Mouse (Mus musculus) kidney, embryonic 15.5 days (tissue): ENCODE measurements around the gene Alkbh5. TPM values are rescaled to one million over a fixed set of nuclear protein-coding genes. Genes with fewer than 3 reads are reported as not detected.
"Not testable (repeated sequence)": the region's sequence is repeated elsewhere in the genome, so short reads cannot be mapped to it uniquely, and the experiment has no call there.

ENCODE experiments used
- ATAC-seq: fragments of 200-750 bp; cut with Nextera tagmentation; replicated peaks from 2 replicates; pipeline ENCODE4 v1.8.0; 2017; ENCODE audit warnings: moderate TSS enrichment; ENCODE audit not compliant: low FRiP score
- H3K27ac ChIP-seq: fragments of 300-500 bp; sonication (generic); 2 replicates; pipeline ENCODE4 v1.5.1; 2015; ENCODE audit warnings: mild to moderate bottlenecking, inconsistent platforms
- H3K27me3 ChIP-seq: fragments of 300-500 bp; sonication (generic); 2 replicates; pipeline ENCODE4 v1.6.1; 2015; ENCODE audit warnings: inconsistent platforms
- H3K36me3 ChIP-seq: fragments of 300-500 bp; sonication (generic); 2 replicates; pipeline ENCODE4 v1.6.1; 2015; ENCODE audit warnings: inconsistent platforms
- H3K4me1 ChIP-seq: fragments of 300-500 bp; sonication (generic); 2 replicates; pipeline ENCODE4 v1.6.1; 2015; ENCODE audit warnings: inconsistent platforms
- H3K4me2 ChIP-seq: fragments of 300-500 bp; sonication (generic); 2 replicates; pipeline ENCODE4 v1.6.1; 2015; ENCODE audit warnings: moderate library complexity, mild to moderate bottlenecking, inconsistent platforms
- H3K4me3 ChIP-seq: fragments of 300-500 bp; sonication (generic); replicated peaks from 2 replicates; pipeline ENCODE4 v1.5.1; 2015; ENCODE audit warnings: mild to moderate bottlenecking, inconsistent platforms
- H3K9ac ChIP-seq: fragments of 300-500 bp; sonication (generic); 2 replicates; pipeline ENCODE4 v1.6.1; 2015; ENCODE audit warnings: mild to moderate bottlenecking, inconsistent platforms
- H3K9me3 ChIP-seq: fragments of 300-500 bp; sonication (generic); replicated peaks from 2 replicates; pipeline ENCODE4 v1.6.1; 2016; ENCODE audit warnings: inconsistent platforms
- WGBS: fragments of 180-500 bp; shearing (Covaris S2); methylation state at CpG from one replicate; pipeline ENCODE4 v1.1.7; 2015; ENCODE audit warnings: mixed read lengths; 5-methylcytosine and 5-hydroxymethylcytosine counted together
- polyA plus RNA-seq: library from polyadenylated mRNA; unstranded; fragments of >200 nt; fragmentation: Nextera tagmentation; extraction: Ambion mirVana; gene quantifications from 2 replicates; pipeline ENCODE4 v1.2.1, GENCODE M21; 2015

Gene Alkbh5
- polyA plus RNA-seq, 1 experiment from 2014 or later, result 37.9 TPM

DNA sequence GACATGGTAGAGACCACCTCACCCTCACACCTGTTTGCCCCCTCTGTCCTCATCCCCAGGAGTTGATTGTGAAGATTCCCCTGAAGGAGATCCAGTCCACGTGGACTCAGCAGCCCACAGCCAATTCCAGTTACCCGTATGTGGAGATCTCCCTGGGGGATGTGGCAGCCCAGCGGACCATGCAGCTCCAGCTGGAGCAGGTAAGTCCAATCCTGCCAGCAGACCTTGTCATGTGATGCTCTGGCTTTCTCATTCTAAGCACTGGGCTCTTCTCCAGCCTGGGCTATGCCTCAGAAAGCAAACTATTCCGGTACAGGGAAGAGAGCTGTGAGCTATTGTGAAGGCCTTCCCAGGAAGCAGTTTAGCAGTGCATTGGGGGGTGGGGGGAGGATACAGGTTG is 9.7 kb upstream of the Alkbh5 start:
- Histone ChIP-seq H3K9ac (no peak overlapping the region), H3K27me3 (no peaks in the 10 kb centered on the region), H3K27ac (no peak overlapping the region), H3K4me2 (no peak overlapping the region), H3K4me3 (no peak overlapping the region), H3K9me3 (no peaks in the 10 kb centered on the region), H3K36me3 (no peaks in the 10 kb centered on the region), H3K4me1 (no peaks in the 10 kb centered on the region)
- ATAC-seq, result no peak
- 60% methylated on average over 4 of the region's 4 CpGs for WGBS

- ATAC-seq, result no peak
- Histone ChIP-seq H3K9ac (peak overlapping the region; percentile 64; the same call in 1 of the 2 replicates), H3K4me1 (peaks cover 17% of the 10 kb centered on the region), H3K9me3 (no peaks in the 10 kb centered on the region), H3K4me3 (no peak overlapping the region), H3K4me2 (peak overlapping the region; percentile 86), H3K27ac (peak overlapping the region; percentile 100), H3K36me3 (0 out of 2 replicates have a peak, but pooled peaks cover 3% of the 10 kb centered on the region), H3K27me3 (no peaks in the 10 kb centered on the region)
- whole genome bisulfite sequencing, result 92% methylated on average over 2 of the region's 2 CpGs
Observed at GRCm38 (mm10) chr11:60535676-60536075, 505 bp upstream of the Alkbh5 start.

DNA sequence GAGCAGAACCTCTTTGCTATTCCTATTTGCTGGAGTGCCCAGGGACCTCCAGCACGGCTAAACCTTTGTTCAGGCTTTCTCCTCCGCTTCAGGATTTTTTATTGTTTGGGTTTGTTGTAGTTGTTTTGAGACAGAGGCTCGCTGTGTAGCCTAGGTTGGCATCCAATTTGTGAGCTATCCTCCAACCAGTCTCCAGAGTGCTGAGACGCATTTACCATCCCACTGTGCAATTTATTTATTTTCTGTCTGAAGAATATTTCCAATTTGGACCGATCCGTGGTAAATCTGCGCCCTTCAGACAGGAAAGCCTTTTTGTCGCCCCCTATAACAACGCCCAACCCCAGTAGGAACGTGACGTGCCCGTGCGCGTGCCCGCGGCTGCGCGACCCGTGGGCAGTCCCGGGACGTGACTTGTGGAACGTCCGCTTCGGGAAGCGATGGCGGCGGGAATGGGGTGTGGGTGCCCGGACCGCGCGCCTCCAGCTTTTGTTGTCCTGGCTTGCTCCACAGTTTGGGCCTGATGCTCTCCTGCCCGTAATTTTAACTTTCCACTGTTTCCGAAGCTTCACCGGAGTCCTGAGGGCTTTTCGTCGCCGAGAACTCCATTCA is 782 bp downstream of the Alkbh5 start:
- Histone ChIP-seq H3K9ac (peak overlapping the region; percentile 64), H3K9me3 (no peaks in the 10 kb centered on the region), H3K27ac (peak overlapping the region; percentile 100), H3K4me3 (peak overlapping the region; percentile 77), H3K36me3 (peaks cover 7% of the 10 kb centered on the region), H3K4me1 (peaks cover 28% of the 10 kb centered on the region), H3K27me3 (no peaks in the 10 kb centered on the region), H3K4me2 (peak overlapping the region; percentile 86)
- WGBS, result under 1% methylated on average over 37 of the region's 37 CpGs
- ATAC-seq, result peak; percentile 77

- WGBS, result under 1% methylated on average over 89 of the region's 91 CpGs
- ATAC-seq, result peak; percentile 91
- peak overlapping the region; percentile 86 for H3K4me2 ChIP-seq
- H3K27ac ChIP-seq, result peak overlapping the region; percentile 100
- H3K9me3 ChIP-seq, result no peaks in the 10 kb centered on the region
- H3K36me3 ChIP-seq, result peaks cover 14% of the 10 kb centered on the region
- peak overlapping the region; percentile 77 for H3K4me3 ChIP-seq
- peaks cover 35% of the 10 kb centered on the region for H3K4me1 ChIP-seq
- H3K9ac ChIP-seq, result peak overlapping the region; percentile 86
- H3K27me3 ChIP-seq, result no peaks in the 10 kb centered on the region
Observed at GRCm38 (mm10) chr11:60537468-60538347, 1.5 kb downstream of the Alkbh5 start.

DNA sequence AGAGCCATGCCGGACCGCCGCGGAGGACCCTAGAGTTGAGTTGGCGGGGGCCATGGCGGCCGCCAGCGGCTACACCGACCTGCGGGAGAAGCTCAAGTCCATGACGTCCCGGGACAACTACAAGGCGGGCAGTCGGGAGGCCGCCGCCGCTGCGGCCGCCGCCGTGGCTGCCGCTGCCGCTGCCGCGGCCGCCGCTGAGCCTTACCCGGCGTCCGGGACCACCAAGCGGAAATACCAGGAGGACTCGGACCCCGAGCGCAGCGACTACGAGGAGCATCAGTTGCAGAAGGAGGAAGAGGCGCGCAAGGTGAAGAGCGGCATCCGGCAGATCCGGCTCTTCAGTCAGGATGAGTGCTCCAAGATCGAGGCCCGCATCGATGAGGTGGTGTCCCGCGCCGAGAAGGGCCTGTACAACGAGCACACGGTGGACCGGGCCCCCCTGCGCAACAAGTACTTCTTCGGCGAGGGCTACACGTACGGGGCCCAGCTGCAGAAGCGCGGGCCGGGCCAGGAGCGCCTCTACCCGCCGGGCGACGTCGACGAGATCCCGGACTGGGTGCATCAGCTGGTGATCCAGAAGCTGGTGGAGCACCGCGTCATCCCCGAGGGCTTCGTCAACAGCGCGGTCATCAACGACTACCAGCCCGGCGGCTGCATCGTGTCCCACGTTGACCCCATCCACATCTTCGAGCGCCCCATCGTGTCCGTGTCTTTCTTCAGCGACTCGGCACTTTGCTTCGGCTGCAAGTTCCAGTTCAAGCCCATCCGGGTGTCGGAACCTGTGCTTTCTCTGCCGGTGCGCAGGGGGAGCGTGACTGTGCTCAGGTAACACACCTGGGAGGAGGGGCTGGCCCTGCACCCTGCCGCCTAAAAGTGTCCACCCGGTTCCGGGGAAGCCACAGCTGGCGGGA is 2.4 kb downstream of the Alkbh5 start:
- peak overlapping the region; percentile 100 for H3K27ac ChIP-seq
- no peaks in the 10 kb centered on the region for H3K9me3 ChIP-seq
- H3K36me3 ChIP-seq, result peaks cover 21% of the 10 kb centered on the region
- ATAC-seq, result no peak
- H3K4me1 ChIP-seq, result peaks cover 40% of the 10 kb centered on the region
- H3K4me3 ChIP-seq, result peak overlapping the region; percentile 77
- H3K27me3 ChIP-seq, result no peaks in the 10 kb centered on the region
- H3K4me2 ChIP-seq, result peak overlapping the region; percentile 86
- under 1% methylated on average over 93 of the region's 93 CpGs for WGBS
- peak overlapping the region; percentile 86 for H3K9ac ChIP-seq

DNA sequence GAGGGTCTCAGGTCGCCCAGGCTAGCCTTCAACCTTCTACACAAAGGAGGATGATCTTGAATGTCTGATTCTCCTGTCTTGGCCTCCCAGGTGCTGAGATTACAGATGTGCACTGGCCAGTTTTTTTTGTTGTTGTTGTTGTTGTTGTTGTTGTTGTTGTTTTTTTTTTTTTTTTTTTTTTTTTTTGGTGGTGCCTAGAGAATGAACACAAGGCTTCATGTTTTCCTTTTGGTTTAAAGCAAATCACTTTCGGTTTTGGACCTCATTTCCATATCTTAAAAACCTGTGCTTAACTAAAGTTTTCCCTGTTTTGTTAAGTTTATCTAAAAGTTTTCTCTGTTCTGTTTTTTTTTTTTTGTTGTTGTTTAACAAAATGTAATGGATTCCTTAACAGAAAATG is 3.4 kb downstream of the Alkbh5 start:
- peak overlapping the region; percentile 86 for H3K9ac ChIP-seq
- no peaks in the 10 kb centered on the region for H3K27me3 ChIP-seq
- peak overlapping the region; percentile 86 for H3K4me2 ChIP-seq
- H3K9me3 ChIP-seq, result no peaks in the 10 kb centered on the region
- 5% methylated on average over 2 of the region's 2 CpGs for WGBS
- peaks cover 28% of the 10 kb centered on the region for H3K36me3 ChIP-seq
- H3K4me3 ChIP-seq, result peak overlapping the region; percentile 77
- no peak overlapping the region; the same call in 1 of the 2 replicates for H3K27ac ChIP-seq
- H3K4me1 ChIP-seq, result peaks cover 47% of the 10 kb centered on the region
- no peak for ATAC-seq

DNA sequence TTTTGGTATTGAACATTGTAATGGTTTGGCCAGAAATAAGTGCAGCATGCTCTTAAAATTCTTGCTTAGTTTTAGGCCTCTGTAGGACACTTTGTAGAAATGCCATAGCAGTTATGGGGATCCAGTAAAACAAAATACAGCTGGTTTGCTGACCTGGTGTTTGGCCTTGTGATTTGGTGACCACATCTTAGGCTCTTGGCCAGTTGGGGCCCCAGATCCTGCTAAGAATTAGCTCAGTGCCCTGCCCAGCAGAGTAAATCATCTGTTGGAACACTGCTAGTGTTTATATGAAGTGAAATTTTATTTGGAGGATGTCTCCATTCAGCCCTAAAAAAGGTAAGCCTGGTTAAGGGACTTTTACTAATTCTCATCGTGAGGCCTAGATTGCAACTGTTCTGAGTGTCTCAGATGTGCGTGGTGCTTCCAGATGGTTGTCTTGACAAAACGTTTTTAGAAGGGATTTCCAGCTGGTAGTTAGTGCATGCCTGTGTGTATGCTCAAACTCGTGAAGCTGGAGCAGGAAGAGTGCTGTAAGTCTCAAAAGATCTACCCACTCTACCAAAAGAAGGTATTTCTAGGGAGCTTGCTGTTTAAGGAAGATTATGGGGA is 3.9 kb downstream of the Alkbh5 start:
- Histone ChIP-seq H3K36me3 (peaks cover 28% of the 10 kb centered on the region), H3K27me3 (no peaks in the 10 kb centered on the region), H3K27ac (peak overlapping the region; percentile 24; the same call in 1 of the 2 replicates), H3K9ac (peak overlapping the region; percentile 44), H3K4me3 (peak overlapping the region; percentile 77), H3K4me1 (peaks cover 50% of the 10 kb centered on the region), H3K9me3 (no peaks in the 10 kb centered on the region), H3K4me2 (peak overlapping the region; percentile 86)
- no peak for ATAC-seq
- WGBS, result 4% methylated on average over 4 of the region's 4 CpGs

GRCm38 (mm10) chr11:60540761-60541160 is 4.6 kb downstream of the Alkbh5 start:
- Histone ChIP-seq H3K4me1 (peaks cover 54% of the 10 kb centered on the region), H3K27me3 (no peaks in the 10 kb centered on the region), H3K36me3 (peaks cover 29% of the 10 kb centered on the region), H3K9ac (peak overlapping the region; percentile 44), H3K27ac (peak overlapping the region; percentile 24; the same call in 1 of the 2 replicates), H3K9me3 (no peaks in the 10 kb centered on the region), H3K4me3 (peak overlapping the region; percentile 77), H3K4me2 (peak overlapping the region; percentile 86)
- no peak for ATAC-seq
- 46% methylated on average over 2 of the region's 2 CpGs for WGBS

GRCm38 (mm10) chr11:60541831-60542230 is 5.7 kb downstream of the Alkbh5 start:
- no peaks in the 10 kb centered on the region for H3K27me3 ChIP-seq
- no peak overlapping the region for H3K9ac ChIP-seq
- peaks cover 45% of the 10 kb centered on the region for H3K4me1 ChIP-seq
- H3K36me3 ChIP-seq, result peaks cover 39% of the 10 kb centered on the region
- no peak overlapping the region for H3K4me2 ChIP-seq
- H3K27ac ChIP-seq, result no peak overlapping the region
- no peaks in the 10 kb centered on the region for H3K9me3 ChIP-seq
- no peak overlapping the region for H3K4me3 ChIP-seq
- 88% methylated on average over 6 of the region's 6 CpGs for WGBS
- no peak for ATAC-seq

DNA sequence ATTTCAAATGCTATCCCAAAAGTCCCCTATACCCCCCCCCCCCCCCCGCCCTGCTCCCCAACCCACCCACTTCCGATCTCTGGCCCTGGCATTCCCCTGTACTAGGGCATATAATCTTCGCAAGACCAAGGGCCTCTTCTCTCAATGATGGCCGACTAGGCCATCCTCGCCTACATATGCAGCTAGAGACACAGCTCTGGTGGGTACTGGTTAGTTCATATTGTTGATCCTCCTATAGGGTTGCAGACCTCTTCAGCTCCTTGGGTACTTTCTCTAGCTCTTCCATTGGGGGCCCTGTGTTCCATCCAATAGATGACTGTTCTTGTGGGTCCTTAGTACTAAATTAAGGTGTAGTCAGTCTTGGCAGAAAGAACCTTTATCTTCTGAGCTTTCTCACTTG is 7.0 kb downstream of the Alkbh5 start:
- WGBS, result 90% methylated on average over 4 of the region's 5 CpGs
- H3K27me3 ChIP-seq, H3K27ac ChIP-seq, H3K4me3 ChIP-seq, ATAC-seq, H3K9ac ChIP-seq, H3K9me3 ChIP-seq, H3K4me2 ChIP-seq: not testable (repeated sequence)
- peaks cover 45% of the 10 kb centered on the region for H3K4me1 ChIP-seq
- H3K36me3 ChIP-seq, result peaks cover 53% of the 10 kb centered on the region

DNA sequence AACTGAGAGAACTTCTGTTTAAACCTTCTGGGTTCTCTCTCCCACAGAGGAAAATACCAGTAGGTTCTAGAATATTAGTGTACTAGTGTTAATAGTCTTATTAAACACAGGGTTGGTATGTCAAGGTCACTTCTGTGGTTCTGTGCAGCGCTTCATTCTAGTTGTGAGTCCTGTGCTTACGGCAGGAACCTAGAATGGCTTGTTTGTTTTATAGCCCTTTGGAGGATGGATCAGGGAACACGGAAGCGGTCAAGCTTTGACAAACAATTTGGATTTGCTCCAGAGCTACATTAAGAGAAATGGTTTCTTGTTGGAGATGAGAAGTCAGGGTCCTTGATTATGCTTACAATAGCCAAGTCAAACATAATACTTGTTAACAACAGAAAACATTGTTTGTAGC is 9.3 kb downstream of the Alkbh5 start:
- Histone ChIP-seq H3K36me3 (peaks cover 71% of the 10 kb centered on the region), H3K4me1 (peaks cover 39% of the 10 kb centered on the region), H3K4me3 (no peak overlapping the region), H3K27ac (no peak overlapping the region), H3K27me3 (no peaks in the 10 kb centered on the region), H3K4me2 (no peak overlapping the region), H3K9ac (no peak overlapping the region), H3K9me3 (no peaks in the 10 kb centered on the region)
- ATAC-seq, result no peak
- 48% methylated on average over 4 of the region's 4 CpGs for WGBS
